Comparison of ENCODE assay signal across 9 mouse cellular contexts in the genomic region with DNA sequence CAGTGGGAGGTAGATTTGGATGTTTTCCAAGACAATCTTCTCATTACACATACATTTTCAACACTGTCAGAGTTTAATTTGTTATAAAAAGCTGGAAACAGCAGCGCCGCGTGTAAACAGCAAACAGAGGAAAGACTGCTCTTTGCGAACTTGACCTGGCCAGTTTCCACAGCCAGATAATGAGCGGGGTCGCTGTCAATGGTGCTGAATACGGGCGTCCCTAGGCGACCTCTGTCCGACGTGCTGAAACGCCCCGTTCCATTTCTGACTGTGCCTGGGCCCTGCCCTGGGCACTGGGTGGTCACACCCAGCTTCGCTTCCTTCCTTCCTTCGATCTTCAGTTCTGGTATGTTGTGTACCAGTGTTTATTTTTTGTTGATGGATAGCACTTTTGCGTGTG. TPM values are rescaled to one million over a fixed set of nuclear protein-coding genes. Genes with fewer than 3 reads are reported as not detected.
DNase-seq lines count a peak whose midpoint lies in the region; ATAC-seq and TF ChIP-seq lines count a peak whose summit lies in the region.
"Had no signal": no experiment of that assay in that cellular context is flagged by ENCODE, and none has a peak within 500 bp of the region (broad histone marks: within the 10 kb centered on the region; RNA-seq: fewer than 3 reads in every experiment).

No protein-coding gene starts in this region.

- no peak for ATAC-seq in heart, embryonic 12.5 days (ENCODE audit: insufficient number of reproducible peaks, low FRiP score)
- no peak for ATAC-seq in Patski
- ATAC-seq in midbrain, postnatal 0 days (ENCODE audit: low FRiP score): no peak
- no peak for ATAC-seq in monocyte, adult 5-6 weeks (replicated peaks; ENCODE audit: insufficient number of reproducible peaks, low FRiP score, low TSS enrichment, poor library complexity, severe bottlenecking)

- DNase-seq in heart, adult 18-20 months: peak; percentile 17 to 64
- DNase-seq in Patski (ENCODE audit: low read depth, low spot score): peak; percentile 10
- DNase-seq in forelimb bud, embryonic 11.5 days (ENCODE audit: low read depth, low spot score): peak; percentile 80
- DNase-seq in kidney, postnatal 36 days: peak; percentile 44 to 84
- peak; percentile 43 for DNase-seq in midbrain, postnatal 0 days (ENCODE audit: low spot score)
- no peak for DNase-seq in layer of hippocampus, adult 11-12 months (ENCODE audit: low spot score)

- no peak overlapping the region for H3K4me3 ChIP-seq in heart, embryonic 12.5 days
- H3K4me3 ChIP-seq in midbrain, postnatal 0 days (ENCODE audit: low read depth, low read length): no peak overlapping the region
- H3K4me3 ChIP-seq: limb, embryonic 15.5 days had no signal

- no peak overlapping the region for H3K9ac ChIP-seq in heart, embryonic 12.5 days
- H3K9ac ChIP-seq in midbrain, postnatal 0 days (replicated peaks; ENCODE audit: low read length, poor library complexity, severe bottlenecking): no peak overlapping the region
- H3K9ac ChIP-seq: limb, embryonic 15.5 days had no signal

- CTCF ChIA-PET in Patski (lab: Charles Lee): no interaction called here

- WGBS in heart, embryonic 12.5 days: 8% methylated on average over 16 of the region's 16 CpGs
- 11% methylated on average over 16 of the region's 16 CpGs for WGBS in midbrain, postnatal 0 days

- H3K4me2 ChIP-seq in heart, embryonic 12.5 days: no peak overlapping the region
- no peak overlapping the region for H3K4me2 ChIP-seq in midbrain, postnatal 0 days (ENCODE audit: low read depth, low read length, poor library complexity, severe bottlenecking)
- H3K4me2 ChIP-seq: limb, embryonic 15.5 days had no signal

- H3K27ac ChIP-seq in heart, embryonic 12.5 days (ENCODE audit: poor library complexity, severe bottlenecking): no peak overlapping the region
- no peak overlapping the region for H3K27ac ChIP-seq in midbrain, postnatal 0 days (ENCODE audit: low read depth, low read length)
- H3K27ac ChIP-seq: limb, embryonic 15.5 days had no signal

- TF ChIP-seq CTCF in Patski (IDR thresholded peaks at IDR 0.05): no peak
- no peak for TF ChIP-seq CTCF in midbrain, postnatal 0 days (IDR thresholded peaks at IDR 0.05)

- H3K4me1 ChIP-seq in heart, embryonic 12.5 days (replicated peaks): no peaks in the 10 kb centered on the region
- peaks cover 5% of the 10 kb centered on the region; the same call in 1 of the 2 replicates for H3K4me1 ChIP-seq in midbrain, postnatal 0 days (ENCODE audit: insufficient read depth, low read length)
- H3K4me1 ChIP-seq: limb, embryonic 15.5 days had no signal

- peaks cover 15% of the 10 kb centered on the region for H3K27me3 ChIP-seq in heart, embryonic 12.5 days (replicated peaks)
- H3K27me3 ChIP-seq in Patski: peaks cover 11% of the 10 kb centered on the region
- no peaks in the 10 kb centered on the region for H3K27me3 ChIP-seq in midbrain, postnatal 0 days (ENCODE audit: insufficient read depth, low read length)
- H3K27me3 ChIP-seq: limb, embryonic 15.5 days had no signal

- no peaks in the 10 kb centered on the region for H3K9me3 ChIP-seq in heart, embryonic 12.5 days (replicated peaks)
- H3K9me3 ChIP-seq in midbrain, postnatal 0 days (ENCODE audit: low read length): no peaks in the 10 kb centered on the region
- H3K9me3 ChIP-seq: limb, embryonic 15.5 days had no signal

- no peaks in the 10 kb centered on the region for H3K36me3 ChIP-seq in heart, embryonic 12.5 days
- no peaks in the 10 kb centered on the region for H3K36me3 ChIP-seq in midbrain, postnatal 0 days (ENCODE audit: insufficient read depth, low read length)
- H3K36me3 ChIP-seq: limb, embryonic 15.5 days had no signal

- POLR2A ChIA-PET in Patski (lab: Charles Lee): no interaction called here

- in situ Hi-C loops in Patski (cut with MboI; ENCODE audit: low pct_unique_long_range_greater_than_20kb): no loop called here

RNA-seq across cellular contexts. Expression of a gene that starts 58.1 kb away (rescaled TPM):
- total RNA-seq in heart, adult 18-20 months (2021): not detected
- polyA plus RNA-seq in heart, embryonic 12.5 days (2016; fragmentation: Nextera tagmentation; extraction: Ambion mirVana): 0.10 TPM in 1 of 2 replicates, not detected in the other
- 0.01 TPM for polyA plus RNA-seq in Patski (2021)
- total RNA-seq in midbrain, postnatal 0 days (2014; rRNA removed): 19.7 and 25.1 TPM in 2 replicates
- 6.8 and 7.8 TPM in 2 replicates for polyA plus RNA-seq in midbrain, postnatal 0 days (2015; fragmentation: Nextera tagmentation; extraction: Ambion mirVana)
- total RNA-seq in monocyte, adult 5-6 weeks (2017): not detected in 3 replicates

Comparison
In these comparisons a context has a peak if more than half of its experiments do, and no peak if none do; other contexts are left out.
1. RNA of a gene that starts 58.1 kb away (total RNA-seq): 19.7 to 25.1 TPM in midbrain, postnatal 0 days; not detected in heart, adult 18-20 months and not detected in monocyte, adult 5-6 weeks; every median in the first group is over 10 times any median in the second.